Mouse (Mus musculus) neural tube, embryonic 13.5 days (tissue): ENCODE measurements around the gene Zfp87. TPM values are rescaled to one million over a fixed set of nuclear protein-coding genes. Genes with fewer than 3 reads are reported as not detected.

Experiments
- ATAC-seq: fragments of 200-750 bp; cut with Nextera tagmentation; 2 replicates; pipeline ENCODE4 v1.8.0; 2017; ENCODE audit warnings: low read depth, mild to moderate bottlenecking, moderate TSS enrichment, moderate library complexity
- H3K27ac ChIP-seq: fragments of 300-500 bp; sonication (generic); replicated peaks from 2 replicates; pipeline ENCODE4 v1.5.1; 2015; ENCODE audit warnings: moderate library complexity, mild to moderate bottlenecking, inconsistent platforms
- H3K27me3 ChIP-seq: fragments of 300-500 bp; sonication (generic); 2 replicates; pipeline ENCODE4 v1.6.1; 2015; ENCODE audit warnings: mild to moderate bottlenecking, inconsistent platforms
- H3K36me3 ChIP-seq: fragments of 300-500 bp; sonication (generic); 2 replicates; pipeline ENCODE4 v1.6.1; 2015; ENCODE audit warnings: mild to moderate bottlenecking, inconsistent platforms
- H3K4me1 ChIP-seq: fragments of 300-500 bp; sonication (generic); replicated peaks from 2 replicates; pipeline ENCODE4 v1.6.1; 2015; ENCODE audit warnings: inconsistent platforms
- H3K4me2 ChIP-seq: fragments of 300-500 bp; sonication (generic); 2 replicates; pipeline ENCODE4 v1.6.1; 2015; ENCODE audit warnings: inconsistent platforms, mild to moderate bottlenecking, moderate library complexity
- H3K4me3 ChIP-seq: fragments of 300-500 bp; sonication (generic); 2 replicates; pipeline ENCODE4 v1.5.1; 2015; ENCODE audit warnings: mild to moderate bottlenecking, inconsistent platforms
- H3K9ac ChIP-seq: fragments of 300-500 bp; sonication (generic); 2 replicates; pipeline ENCODE4 v1.6.1; 2015; ENCODE audit warnings: moderate library complexity, mild to moderate bottlenecking, inconsistent platforms
- H3K9me3 ChIP-seq: fragments of 300-500 bp; sonication (generic); 2 replicates; pipeline ENCODE4 v1.6.1; 2016; ENCODE audit warnings: inconsistent platforms
- WGBS: fragments of 180-500 bp; shearing (Covaris S2); methylation state at CpG from one replicate; pipeline ENCODE4 v1.1.7; 2015; 5-methylcytosine and 5-hydroxymethylcytosine counted together
- polyA plus RNA-seq: library from polyadenylated mRNA; unstranded; fragments of >200 nt; fragmentation: Nextera tagmentation; extraction: Ambion mirVana; gene quantifications from 2 replicates; pipeline ENCODE4 v1.2.1, GENCODE M21; 2015

Zfp87 gene
- 31.8 and 33.5 TPM in 2 replicates for polyA plus RNA-seq

- H3K4me3 ChIP-seq, result peak within 1 kb of the TSS; percentile 91
- H3K4me2 ChIP-seq, result peak within 1 kb of the TSS; percentile 95
- H3K4me1 ChIP-seq, result peaks cover 29% of the 10 kb centered on the region
- WGBS, result under 1% methylated on average over 27 of the region's 27 CpGs
- H3K36me3 ChIP-seq, result peaks cover 7% of the 10 kb centered on the region
- ATAC-seq, result peak; percentile 99
- peak within 1 kb of the TSS; percentile 84 for H3K27ac ChIP-seq
- H3K9me3 ChIP-seq, result no peaks in the 10 kb centered on the region
- no peaks in the 10 kb centered on the region; the same call in 1 of the 2 replicates for H3K27me3 ChIP-seq
- H3K9ac ChIP-seq, result peak within 1 kb of the TSS; percentile 91
Measured at GRCm38 (mm10) chr13:67525753-67526410, at the start of gene Zfp87, which contains the start of gene Gm26965. Gene Zfp87, minus strand, starts transcription at chr13:67526177. Gene Gm26965, minus strand, starts transcription at chr13:67526151.

- Histone ChIP-seq H3K36me3 (no peaks in the 10 kb centered on the region), H3K4me1 (no peaks in the 10 kb centered on the region), H3K9me3 (no peaks in the 10 kb centered on the region), H3K27me3 (no peaks in the 10 kb centered on the region), H3K4me2 (no peak overlapping the region), H3K27ac (no peak overlapping the region), H3K9ac (no peak overlapping the region), H3K4me3 (no peak overlapping the region)
- WGBS, result 74% methylated on average over 5 of the region's 5 CpGs
- no peak for ATAC-seq
Measured at GRCm38 (mm10) chr13:67572591-67573189, 46.7 kb upstream of the Zfp87 start.

- H3K4me1 ChIP-seq, result peaks cover 28% of the 10 kb centered on the region
- no peaks in the 10 kb centered on the region for H3K36me3 ChIP-seq
- peak within 1 kb of the TSS; percentile 80 for H3K4me3 ChIP-seq
- no peak for ATAC-seq
- peak within 1 kb of the TSS; percentile 72 for H3K4me2 ChIP-seq
- 0 out of 2 replicates have a peak, but pooled peaks cover 4% of the 10 kb centered on the region for H3K27me3 ChIP-seq
- H3K27ac ChIP-seq, result peak within 1 kb of the TSS; percentile 82
- peak within 1 kb of the TSS; percentile 85 for H3K9ac ChIP-seq
- no peaks in the 10 kb centered on the region for H3K9me3 ChIP-seq
- 77% methylated on average over 4 of the region's 4 CpGs for WGBS
Measured at GRCm38 (mm10) chr13:67553730-67554129, 27.8 kb upstream of the Zfp87 start, which contains the start of gene Zfp748. Gene Zfp748, minus strand, starts transcription at chr13:67553830.

- Histone ChIP-seq H3K36me3 (no peaks in the 10 kb centered on the region), H3K9ac (peak overlapping the region; percentile 85), H3K9me3 (no peaks in the 10 kb centered on the region), H3K27me3 (0 out of 2 replicates have a peak, but pooled peaks cover 4% of the 10 kb centered on the region), H3K4me2 (peak overlapping the region; percentile 72), H3K4me1 (peaks cover 28% of the 10 kb centered on the region), H3K27ac (peak overlapping the region; percentile 82), H3K4me3 (peak overlapping the region; percentile 80)
- WGBS, result under 1% methylated on average over 44 of the region's 44 CpGs
- peak; percentile 100 for ATAC-seq
Measured at GRCm38 (mm10) chr13:67552505-67553346, 26.7 kb upstream of the Zfp87 start.

GRCm38 (mm10) chr13:67545941-67546340 is 20.0 kb upstream of the Zfp87 start:
- Histone ChIP-seq H3K9ac (no peak overlapping the region), H3K4me1 (peaks cover 9% of the 10 kb centered on the region), H3K36me3 (peaks cover 49% of the 10 kb centered on the region), H3K9me3 (peaks cover 7% of the 10 kb centered on the region), H3K27me3 (no peaks in the 10 kb centered on the region), H3K27ac (no peak overlapping the region), H3K4me3 (no peak overlapping the region), H3K4me2 (no peak overlapping the region)
- ATAC-seq, result no peak
- WGBS, result 74% methylated on average over 1 of the region's 1 CpGs

- no peak overlapping the region for H3K4me3 ChIP-seq
- no peak overlapping the region for H3K27ac ChIP-seq
- H3K9me3 ChIP-seq, result no peaks in the 10 kb centered on the region
- peaks cover 29% of the 10 kb centered on the region for H3K4me1 ChIP-seq
- 62% methylated on average over 3 of the region's 3 CpGs for WGBS
- no peaks in the 10 kb centered on the region for H3K36me3 ChIP-seq
- no peak overlapping the region for H3K4me2 ChIP-seq
- no peaks in the 10 kb centered on the region; the same call in 1 of the 2 replicates for H3K27me3 ChIP-seq
- H3K9ac ChIP-seq, result no peak overlapping the region
- no peak for ATAC-seq
Measured at GRCm38 (mm10) chr13:67527049-67527730, 1.2 kb upstream of the Zfp87 start.

DNA sequence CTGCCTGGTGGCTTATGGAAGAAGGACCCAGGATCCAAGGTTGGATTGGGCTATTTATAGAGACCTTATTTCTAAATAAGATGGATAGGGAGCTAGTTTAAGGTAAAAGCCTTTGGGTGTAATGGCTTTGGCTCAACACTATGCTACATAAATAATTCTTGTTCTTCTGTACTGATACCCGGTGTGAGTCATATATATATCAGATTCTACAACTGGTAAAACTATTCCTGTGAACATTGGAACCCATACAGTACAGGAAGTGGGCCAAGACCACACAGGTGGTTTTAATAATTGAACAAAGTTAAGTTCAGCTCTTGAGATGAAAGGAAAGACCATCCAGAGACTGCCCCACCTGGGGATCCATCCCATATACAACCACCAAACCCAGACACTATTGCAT is 25.1 kb downstream of the Zfp87 start:
- Histone ChIP-seq H3K36me3 (peaks cover 3% of the 10 kb centered on the region), H3K9ac (no peak overlapping the region), H3K4me1 (peaks cover 8% of the 10 kb centered on the region), H3K4me3 (no peak overlapping the region), H3K27me3 (no peaks in the 10 kb centered on the region), H3K4me2 (peak overlapping the region; percentile 76; the same call in 1 of the 2 replicates), H3K9me3 (no peaks in the 10 kb centered on the region), H3K27ac (no peak overlapping the region)
- ATAC-seq, result peak; percentile 28; the same call in 1 of the 2 replicates
- WGBS, result 80% methylated on average over 1 of the region's 1 CpGs

GRCm38 (mm10) chr13:67500084-67500719 is 25.8 kb downstream of the Zfp87 start, which contains the start of gene Zfp58:
Gene Zfp58, minus strand, starts transcription at chr13:67500555.
- peak within 1 kb of the TSS; percentile 76 for H3K4me2 ChIP-seq
- H3K9ac ChIP-seq, result peak within 1 kb of the TSS; percentile 82
- no peaks in the 10 kb centered on the region for H3K9me3 ChIP-seq
- H3K27ac ChIP-seq, result peak within 1 kb of the TSS; percentile 46; the same call in 1 of the 2 replicates
- peak; percentile 98 for ATAC-seq
- H3K4me1 ChIP-seq, result peaks cover 8% of the 10 kb centered on the region
- under 1% methylated on average over 22 of the region's 22 CpGs for WGBS
- H3K4me3 ChIP-seq, result peak within 1 kb of the TSS; percentile 83
- no peaks in the 10 kb centered on the region for H3K27me3 ChIP-seq
- H3K36me3 ChIP-seq, result peaks cover 9% of the 10 kb centered on the region

- no peak for ATAC-seq
- Histone ChIP-seq H3K27me3 (no peaks in the 10 kb centered on the region), H3K4me3 (no peak overlapping the region), H3K36me3 (peaks cover 52% of the 10 kb centered on the region), H3K9ac (no peak overlapping the region), H3K4me2 (no peak overlapping the region), H3K4me1 (peaks cover 8% of the 10 kb centered on the region), H3K9me3 (peaks cover 16% of the 10 kb centered on the region), H3K27ac (no peak overlapping the region)
- WGBS, result 97% methylated on average over 1 of the region's 1 CpGs
Measured at GRCm38 (mm10) chr13:67495631-67496030, 30.3 kb downstream of the Zfp87 start.

GRCm38 (mm10) chr13:67484424-67484811 is 41.6 kb downstream of the Zfp87 start:
- peaks cover 13% of the 10 kb centered on the region for H3K4me1 ChIP-seq
- H3K27me3 ChIP-seq, result no peaks in the 10 kb centered on the region
- WGBS, result 46% methylated on average over 8 of the region's 8 CpGs
- peak overlapping the region; percentile 67 for H3K9ac ChIP-seq
- peak overlapping the region; percentile 59 for H3K4me3 ChIP-seq
- no peak overlapping the region for H3K27ac ChIP-seq
- peak; percentile 68 for ATAC-seq
- peak overlapping the region; percentile 62 for H3K4me2 ChIP-seq
- H3K9me3 ChIP-seq, result no peaks in the 10 kb centered on the region
- H3K36me3 ChIP-seq, result peaks cover 17% of the 10 kb centered on the region
